Comparison of ENCODE assay signal across 8 mouse cellular contexts in genomic region chr5:51868223-51868713, GRCm38 (mm10).
DNase-seq lines count a peak whose midpoint lies in the region; ATAC-seq and TF ChIP-seq lines count a peak whose summit lies in the region.
"Had no signal": no experiment of that assay in that cellular context is flagged by ENCODE, and none has a peak within 500 bp of the region (broad histone marks: within the 10 kb centered on the region; RNA-seq: fewer than 3 reads in every experiment).

No protein-coding gene starts in this region.

- no peaks in the 10 kb centered on the region for H3K36me3 ChIP-seq in kidney, embryonic 15.5 days
- H3K36me3 ChIP-seq in neural tube, embryonic 15.5 days, result no peaks in the 10 kb centered on the region

- H3K4me2 ChIP-seq in kidney, embryonic 15.5 days, result 0 out of 2 replicates have a peak overlapping the region, but pooled peaks have one; percentile 8
- no peak overlapping the region for H3K4me2 ChIP-seq in neural tube, embryonic 15.5 days

- DNase-seq in kidney, adult 18-20 months, result no peak
- DNase-seq in brain, embryonic 14.5 days (ENCODE audit: low read depth), result peak; percentile 20
- DNase-seq in heart, postnatal 4 days, result peak; percentile 13
- peak; percentile 45 to 81 for DNase-seq in lung, postnatal 4 days
- DNase-seq in left cerebral cortex, adult 8-10 months (ENCODE audit: low spot score in 2 of 2), result no peak
- DNase-seq: embryo, embryonic 11 days had no signal

- H3K4me3 ChIP-seq in kidney, embryonic 15.5 days (replicated peaks), result no peak overlapping the region
- H3K4me3 ChIP-seq in neural tube, embryonic 15.5 days (replicated peaks), result no peak overlapping the region

- no peaks in the 10 kb centered on the region for H3K9me3 ChIP-seq in kidney, embryonic 15.5 days (replicated peaks)
- H3K9me3 ChIP-seq in neural tube, embryonic 15.5 days (replicated peaks), result no peaks in the 10 kb centered on the region

- no peak overlapping the region for H3K9ac ChIP-seq in kidney, embryonic 15.5 days
- H3K9ac ChIP-seq in neural tube, embryonic 15.5 days (replicated peaks), result no peak overlapping the region

- WGBS in kidney, embryonic 15.5 days, result 78% methylated on average over 18 of the region's 18 CpGs
- WGBS in neural tube, embryonic 15.5 days, result 83% methylated on average over 18 of the region's 18 CpGs

- ATAC-seq in kidney, embryonic 15.5 days (replicated peaks; ENCODE audit: low FRiP score), result no peak
- no peak for ATAC-seq in neural tube, embryonic 15.5 days (ENCODE audit: low FRiP score)

- TF ChIP-seq POLR2A in brain, embryonic 14.5 days (IDR thresholded peaks at IDR 0.05; ENCODE audit: borderline replicate concordance, extremely low read depth, insufficient read depth, insufficient read length, poor library complexity, severe bottlenecking), result no peak

- no peaks in the 10 kb centered on the region for H3K4me1 ChIP-seq in kidney, embryonic 15.5 days
- peaks cover 8% of the 10 kb centered on the region for H3K4me1 ChIP-seq in neural tube, embryonic 15.5 days

- no peak for TF ChIP-seq CTCF in brain, embryonic 14.5 days (IDR thresholded peaks at IDR 0.05; ENCODE audit: borderline replicate concordance, extremely low read depth, insufficient read depth, insufficient read length)

- H3K27me3 ChIP-seq in kidney, embryonic 15.5 days, result no peaks in the 10 kb centered on the region
- no peaks in the 10 kb centered on the region for H3K27me3 ChIP-seq in neural tube, embryonic 15.5 days (replicated peaks)

- no peak overlapping the region for H3K27ac ChIP-seq in kidney, embryonic 15.5 days
- no peak overlapping the region for H3K27ac ChIP-seq in neural tube, embryonic 15.5 days (replicated peaks)

Comparison
In these comparisons a context has a peak if more than half of its experiments do, and no peak if none do; other contexts are left out.
1. DNase-seq: peak in brain, embryonic 14.5 days (single experiment), heart, postnatal 4 days (single experiment) and lung, postnatal 4 days (2 of 2); none in kidney, adult 18-20 months (single experiment) and left cerebral cortex, adult 8-10 months (0 of 2).